Mouse (Mus musculus) 416B (cell line): ENCODE results near the gene Grm2.

Experiments used
- DNase-seq: peaks from one replicate; pipeline ENCODE4 v3.0.0; 2011; ENCODE audit warnings: low read depth

Grm2 gene

GRCm38 (mm10) chr9:106655884-106656720 is at the start of gene Grm2:
Gene Grm2 (minus strand): TSS chr9:106656082.
- no peak for DNase-seq

GRCm38 (mm10) chr9:106692973-106693481 is 37.1 kb upstream of the Grm2 start:
- DNase-seq = no peak

- no peak for DNase-seq
These were observed 33.0 kb upstream of the Grm2 start for GRCm38 (mm10) chr9:106688834-106689233.

GRCm38 (mm10) chr9:106686983-106687650 is 31.2 kb upstream of the Grm2 start:
- peak; percentile 86 for DNase-seq

- peak; percentile 71 for DNase-seq
These were observed 29.6 kb upstream of the Grm2 start, which contains the start of gene Tex264 for GRCm38 (mm10) chr9:106685249-106686101. Gene Tex264 (minus strand): TSS chr9:106685927.

- no peak for DNase-seq
These were observed 29.0 kb upstream of the Grm2 start for GRCm38 (mm10) chr9:106684918-106685248.

GRCm38 (mm10) chr9:106684093-106684872 is 28.4 kb upstream of the Grm2 start:
- peak; percentile 22 for DNase-seq

GRCm38 (mm10) chr9:106681026-106681425 is 25.1 kb upstream of the Grm2 start:
- DNase-seq = no peak

GRCm38 (mm10) chr9:106678242-106678641 is 22.4 kb upstream of the Grm2 start:
- DNase-seq = no peak

- no peak for DNase-seq
These were observed 21.8 kb upstream of the Grm2 start for GRCm38 (mm10) chr9:106677702-106678101.

GRCm38 (mm10) chr9:106676571-106676970 is 20.7 kb upstream of the Grm2 start:
- no peak for DNase-seq

- DNase-seq = no peak
These were observed 20.1 kb upstream of the Grm2 start for GRCm38 (mm10) chr9:106675965-106676364.

- peak; percentile 85 for DNase-seq
These were observed 19.6 kb upstream of the Grm2 start for GRCm38 (mm10) chr9:106675480-106675879.

GRCm38 (mm10) chr9:106673860-106674259 is 18.0 kb upstream of the Grm2 start:
- DNase-seq = no peak

GRCm38 (mm10) chr9:106664856-106665255 is 9.0 kb upstream of the Grm2 start:
- DNase-seq = no peak

GRCm38 (mm10) chr9:106664433-106664832 is 8.6 kb upstream of the Grm2 start:
- DNase-seq = no peak

- no peak for DNase-seq
These were observed 7.3 kb upstream of the Grm2 start for GRCm38 (mm10) chr9:106663200-106663599.

GRCm38 (mm10) chr9:106659935-106660334 is 4.1 kb upstream of the Grm2 start:
- no peak for DNase-seq

GRCm38 (mm10) chr9:106659441-106659840 is 3.6 kb upstream of the Grm2 start:
- DNase-seq = no peak

GRCm38 (mm10) chr9:106657592-106657991 is 1.7 kb upstream of the Grm2 start:
- no peak for DNase-seq

GRCm38 (mm10) chr9:106656820-106657219 is 938 bp upstream of the Grm2 start:
- no peak for DNase-seq
